Mouse (Mus musculus) heart, embryonic 14.5 days (tissue): Measurements from ENCODE around the gene Zbtb37. TPM values are rescaled to one million over a fixed set of nuclear protein-coding genes. Genes with fewer than 3 reads are reported as not detected.
"Not testable (repeated sequence)": the region's sequence is repeated elsewhere in the genome, so short reads cannot be mapped to it uniquely, and the experiment has no call there.

Experiments
- ATAC-seq: fragments of 200-750 bp; cut with Nextera tagmentation; 2 replicates; pipeline ENCODE4 v1.8.0; 2017; ENCODE audit warnings: low read depth, moderate TSS enrichment; ENCODE audit not compliant: insufficient number of reproducible peaks, insufficient read depth, low FRiP score
- H3K27ac ChIP-seq, 2 experiments: fragments of 200-500 bp in 1 of 2; fragments of 300-500 bp in 1 of 2; sonication (generic) in 1 of 2; replicated peaks in 1 of 2; 2 replicates each; pipeline ENCODE4 v1.5.1; 2012 to 2014; ENCODE audit warnings: low read depth in 2 of 2, low read length in 2 of 2, control low read depth in 1 of 2, mild to moderate bottlenecking in 1 of 2, mixed read lengths in 1 of 2; ENCODE audit not compliant: control insufficient read depth in 1 of 2, insufficient read depth in 1 of 2
- H3K27me3 ChIP-seq: fragments of 300-500 bp; sonication (generic); 2 replicates; pipeline ENCODE4 v1.6.1; 2014; ENCODE audit warnings: mild to moderate bottlenecking, low read length, control low read depth; ENCODE audit not compliant: control insufficient read depth, insufficient read depth
- H3K36me3 ChIP-seq: fragments of 300-500 bp; sonication (generic); 2 replicates; pipeline ENCODE4 v1.6.1; 2014; ENCODE audit warnings: mild to moderate bottlenecking, control low read depth, low read length, mixed read lengths; ENCODE audit not compliant: control insufficient read depth, insufficient read depth
- H3K4me1 ChIP-seq, 2 experiments: fragments of 200-500 bp in 1 of 2; fragments of 300-500 bp in 1 of 2; sonication (generic) in 1 of 2; 2 replicates each; pipeline ENCODE4 v1.6.1; 2012 to 2014; ENCODE audit warnings: low read length in 2 of 2, control low read depth in 1 of 2, mixed read lengths in 1 of 2; ENCODE audit not compliant: control insufficient read depth in 2 of 2, insufficient read depth in 2 of 2
- H3K4me2 ChIP-seq: fragments of 300-500 bp; sonication (generic); 2 replicates; pipeline ENCODE4 v1.6.1; 2014; ENCODE audit warnings: mild to moderate bottlenecking, low read length
- H3K4me3 ChIP-seq, 2 experiments: fragments of 200-500 bp in 1 of 2; fragments of 300-500 bp in 1 of 2; sonication (generic) in 1 of 2; 2 replicates each; pipeline ENCODE4 v1.5.1; 2012 to 2014; ENCODE audit warnings: low read length in 2 of 2, mild to moderate bottlenecking in 2 of 2, control low read depth in 1 of 2, low read depth in 1 of 2, moderate library complexity in 1 of 2; ENCODE audit not compliant: control insufficient read depth in 1 of 2, insufficient read depth in 1 of 2
- H3K9ac ChIP-seq: fragments of 300-500 bp; sonication (generic); 2 replicates; pipeline ENCODE4 v1.6.1; 2014; ENCODE audit warnings: mild to moderate bottlenecking, low read length
- H3K9me3 ChIP-seq: fragments of 300-500 bp; sonication (generic); 2 replicates; pipeline ENCODE4 v1.6.1; 2016; ENCODE audit warnings: low read length, control low read depth; ENCODE audit not compliant: control insufficient read depth
- WGBS: fragments of 180-500 bp; shearing (Covaris S2); extraction: QIAGEN DNeasy Blood & Tissue Kit; methylation state at CpG from one replicate; pipeline ENCODE4 v1.1.7; 2014; 5-methylcytosine and 5-hydroxymethylcytosine counted together
- polyA plus RNA-seq: library from polyadenylated mRNA; unstranded; fragments of >200 nt; fragmentation: Nextera tagmentation; extraction: Ambion mirVana; gene quantifications from 2 replicates; pipeline ENCODE4 v1.2.1, GENCODE M21; 2014

Gene Zbtb37
- polyA plus RNA-seq, 1 experiment from 2014 or later = 9.4 TPM

GRCm38 (mm10) chr1:161031881-161032280 is 2.8 kb downstream of the Zbtb37 start:
- H3K4me1 ChIP-seq = peaks cover 0 to 12% of the 10 kb centered on the region in 2 experiments; a peak in 3 of 4 replicates
- no peak overlapping the region for H3K27ac ChIP-seq
- H3K4me2 ChIP-seq = no peak overlapping the region
- no peak for ATAC-seq
- H3K9me3 ChIP-seq = no peaks in the 10 kb centered on the region
- H3K9ac ChIP-seq = no peak overlapping the region
- H3K27me3 ChIP-seq = no peaks in the 10 kb centered on the region
- 91% methylated on average over 9 of the region's 9 CpGs for WGBS
- peaks cover 66% of the 10 kb centered on the region for H3K36me3 ChIP-seq
- H3K4me3 ChIP-seq = no peak overlapping the region

- Histone ChIP-seq H3K27ac (no peak overlapping the region), H3K27me3 (no peaks in the 10 kb centered on the region), H3K36me3 (peaks cover 60% of the 10 kb centered on the region), H3K9ac (no peak overlapping the region), H3K4me2 (no peak overlapping the region), H3K9me3 (no peaks in the 10 kb centered on the region), H3K4me1 (peaks cover 0 to 8% of the 10 kb centered on the region in 2 experiments; a peak in 2 of 4 replicates), H3K4me3 (no peak overlapping the region)
- ATAC-seq = no peak
- 90% methylated on average over 3 of the region's 3 CpGs for WGBS
Observed at GRCm38 (mm10) chr1:161030058-161030457, 4.6 kb downstream of the Zbtb37 start.

GRCm38 (mm10) chr1:161028427-161028826 is 6.2 kb downstream of the Zbtb37 start:
- H3K27me3 ChIP-seq, H3K4me1 ChIP-seq, H3K4me3 ChIP-seq, H3K27ac ChIP-seq, H3K9ac ChIP-seq, H3K4me2 ChIP-seq, ATAC-seq, H3K9me3 ChIP-seq: not testable (repeated sequence)
- H3K36me3 ChIP-seq = peaks cover 69% of the 10 kb centered on the region
- WGBS = 88% methylated on average over 1 of the region's 1 CpGs

DNA sequence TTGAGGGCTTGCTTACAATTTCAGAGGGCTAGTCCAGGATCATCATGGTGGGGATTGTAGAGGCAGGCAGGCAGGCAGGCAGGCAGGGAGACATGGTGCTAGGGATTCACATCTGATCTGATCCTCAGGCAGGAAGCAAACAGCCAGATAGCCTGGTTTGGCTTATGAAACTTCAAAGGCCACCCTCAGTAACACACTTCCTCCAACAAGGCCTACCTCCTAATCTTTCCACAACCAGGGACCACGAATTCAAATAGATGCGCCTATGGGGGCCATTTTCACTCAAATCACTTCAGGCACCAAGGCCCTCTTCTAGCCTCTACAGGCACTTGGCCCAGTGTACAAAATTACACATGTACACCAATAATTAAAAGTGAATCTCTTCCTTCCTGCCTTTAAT is 7.5 kb downstream of the Zbtb37 start:
- Histone ChIP-seq H3K9ac (no peak overlapping the region), H3K4me2 (no peak overlapping the region), H3K36me3 (peaks cover 65% of the 10 kb centered on the region), H3K4me3 (no peak overlapping the region), H3K4me1 (no peaks in the 10 kb centered on the region), H3K27me3 (no peaks in the 10 kb centered on the region), H3K27ac (no peak overlapping the region), H3K9me3 (no peaks in the 10 kb centered on the region)
- WGBS = 84% methylated on average over 2 of the region's 2 CpGs
- ATAC-seq = no peak

GRCm38 (mm10) chr1:161025410-161026210 is 9.0 kb downstream of the Zbtb37 start:
- no peak overlapping the region for H3K4me3 ChIP-seq
- no peak overlapping the region for H3K4me2 ChIP-seq
- WGBS = 82% methylated on average over 5 of the region's 5 CpGs
- H3K9ac ChIP-seq = no peak overlapping the region
- no peak overlapping the region for H3K27ac ChIP-seq
- H3K4me1 ChIP-seq = no peaks in the 10 kb centered on the region
- no peaks in the 10 kb centered on the region for H3K9me3 ChIP-seq
- no peaks in the 10 kb centered on the region for H3K27me3 ChIP-seq
- ATAC-seq = no peak
- H3K36me3 ChIP-seq = peaks cover 51% of the 10 kb centered on the region

- H3K27ac ChIP-seq = no peak overlapping the region
- H3K4me3 ChIP-seq = no peak overlapping the region
- no peaks in the 10 kb centered on the region for H3K27me3 ChIP-seq
- H3K36me3 ChIP-seq = peaks cover 45% of the 10 kb centered on the region
- no peak overlapping the region for H3K4me2 ChIP-seq
- WGBS = 95% methylated on average over 14 of the region's 14 CpGs
- no peak overlapping the region for H3K9ac ChIP-seq
- H3K4me1 ChIP-seq = no peaks in the 10 kb centered on the region
- H3K9me3 ChIP-seq = no peaks in the 10 kb centered on the region
- ATAC-seq = no peak
Observed at GRCm38 (mm10) chr1:161020051-161020450, 14.6 kb downstream of the Zbtb37 start.

GRCm38 (mm10) chr1:161016378-161016777 is 18.3 kb downstream of the Zbtb37 start:
- Histone ChIP-seq H3K27me3 (no peaks in the 10 kb centered on the region), H3K9ac (no peak overlapping the region), H3K27ac (no peak overlapping the region), H3K4me1 (no peaks in the 10 kb centered on the region), H3K4me3 (no peak overlapping the region), H3K36me3 (peaks cover 56% of the 10 kb centered on the region), H3K4me2 (no peak overlapping the region), H3K9me3 (no peaks in the 10 kb centered on the region)
- WGBS = 75% methylated on average over 2 of the region's 2 CpGs
- no peak for ATAC-seq

GRCm38 (mm10) chr1:161010436-161010835 is 24.2 kb downstream of the Zbtb37 start:
- no peaks in the 10 kb centered on the region for H3K9me3 ChIP-seq
- H3K4me2 ChIP-seq = no peak overlapping the region
- peaks cover 38% of the 10 kb centered on the region for H3K36me3 ChIP-seq
- no peak for ATAC-seq
- H3K27me3 ChIP-seq = no peaks in the 10 kb centered on the region
- no peaks in the 10 kb centered on the region for H3K4me1 ChIP-seq
- WGBS = 87% methylated on average over 4 of the region's 4 CpGs
- H3K27ac ChIP-seq = no peak overlapping the region
- H3K4me3 ChIP-seq = no peak overlapping the region
- no peak overlapping the region for H3K9ac ChIP-seq
